Mouse (Mus musculus): ENCODE measurements around the gene Trpv5.

Gene Trpv5

GRCm38 (mm10) chr6:41680669-41681068 is at the start of gene Trpv5:
Gene Trpv5 (minus strand): TSS chr6:41680769.
- DNase-seq = no peak

GRCm38 (mm10) chr6:41727989-41728609 is 47.5 kb upstream of the Trpv5 start:
- DNase-seq = no peak

- no peak for DNase-seq
These were observed 40.9 kb upstream of the Trpv5 start for GRCm38 (mm10) chr6:41721430-41721829.

GRCm38 (mm10) chr6:41710281-41710680 is 29.7 kb upstream of the Trpv5 start:
- DNase-seq = no peak

GRCm38 (mm10) chr6:41706275-41706674 is 25.7 kb upstream of the Trpv5 start:
- DNase-seq = no peak

GRCm38 (mm10) chr6:41704123-41704522 is 23.6 kb upstream of the Trpv5 start, which contains the start of gene Kel:
Gene Kel (minus strand): TSS chr6:41704339.
- DNase-seq = no peak

GRCm38 (mm10) chr6:41702928-41703327 is 22.4 kb upstream of the Trpv5 start:
- no peak for DNase-seq

GRCm38 (mm10) chr6:41701245-41701644 is 20.7 kb upstream of the Trpv5 start:
- no peak for DNase-seq

- DNase-seq = no peak
These were observed 13.8 kb upstream of the Trpv5 start for GRCm38 (mm10) chr6:41694407-41694806.

GRCm38 (mm10) chr6:41692200-41692599 is 11.6 kb upstream of the Trpv5 start:
- no peak for DNase-seq

GRCm38 (mm10) chr6:41685596-41685995 is 5.0 kb upstream of the Trpv5 start:
- no peak for DNase-seq

- no peak for DNase-seq
These were observed 4.3 kb upstream of the Trpv5 start for GRCm38 (mm10) chr6:41684911-41685310.

- no peak for DNase-seq
These were observed 3.6 kb upstream of the Trpv5 start, which contains the start of gene Llcfc1 for GRCm38 (mm10) chr6:41684131-41684530. Gene Llcfc1 (plus strand): TSS chr6:41684431.

- no peak for DNase-seq
These were observed 1.1 kb upstream of the Trpv5 start for GRCm38 (mm10) chr6:41681656-41682055.

GRCm38 (mm10) chr6:41676530-41676929 is 4.0 kb downstream of the Trpv5 start:
- DNase-seq = no peak

- no peak for DNase-seq
These were observed 18.2 kb downstream of the Trpv5 start for GRCm38 (mm10) chr6:41662320-41662719.

GRCm38 (mm10) chr6:41658487-41658886 is 22.1 kb downstream of the Trpv5 start:
- DNase-seq = no peak

- no peak for DNase-seq
These were observed 25.9 kb downstream of the Trpv5 start for GRCm38 (mm10) chr6:41654648-41655047.

GRCm38 (mm10) chr6:41653173-41653572 is 27.4 kb downstream of the Trpv5 start:
- DNase-seq = no peak

GRCm38 (mm10) chr6:41646672-41647071 is 33.9 kb downstream of the Trpv5 start:
- no peak for DNase-seq

GRCm38 (mm10) chr6:41646220-41646619 is 34.3 kb downstream of the Trpv5 start:
- DNase-seq = no peak

- DNase-seq = no peak
These were observed 37.3 kb downstream of the Trpv5 start for GRCm38 (mm10) chr6:41643227-41643626.

GRCm38 (mm10) chr6:41642765-41643164 is 37.8 kb downstream of the Trpv5 start:
- DNase-seq = no peak

- DNase-seq = no peak
These were observed 39.2 kb downstream of the Trpv5 start for GRCm38 (mm10) chr6:41641173-41641866.

- no peak for DNase-seq
These were observed 40.1 kb downstream of the Trpv5 start for GRCm38 (mm10) chr6:41640449-41640848.
